Mouse (Mus musculus) G1E (cell line): ENCODE measurements around the gene Ccdc141. TPM values are rescaled to one million over a fixed set of nuclear protein-coding genes. Genes with fewer than 3 reads are reported as not detected.

Source experiments
- ATAC-seq: 2 replicates; pipeline ENCODE4 v1.8.0; 2016; ENCODE audit warnings: mild to moderate bottlenecking; ENCODE audit not compliant: insufficient number of reproducible peaks, poor library complexity, low FRiP score, severe bottlenecking; ENCODE audit errors: extremely low read depth
- DNase-seq: peaks from one replicate; pipeline ENCODE4 v3.0.0; 2012; ENCODE audit warnings: low spot score
- H3K27me3 ChIP-seq: 2 replicates; pipeline ENCODE4 v1.6.1; 2012; ENCODE audit warnings: mild to moderate bottlenecking, low read length, inconsistent platforms; ENCODE audit not compliant: insufficient read depth
- H3K36me3 ChIP-seq: replicated peaks from 2 replicates; pipeline ENCODE3; 2012; ENCODE audit warnings: mild to moderate bottlenecking, inconsistent platforms
- H3K4me1 ChIP-seq: 2 replicates; pipeline ENCODE4 v1.6.1; 2012; ENCODE audit warnings: low read depth, low read length, inconsistent platforms, mixed read lengths; ENCODE audit not compliant: insufficient read depth
- H3K4me3 ChIP-seq: 2 replicates; pipeline ENCODE4 v1.5.1; 2012; ENCODE audit warnings: low read depth, mild to moderate bottlenecking, inconsistent platforms, low read length, moderate library complexity, mixed read lengths
- H3K9me3 ChIP-seq: replicated peaks from 2 replicates; pipeline ENCODE4 v1.6.1; 2012; ENCODE audit warnings: inconsistent platforms
- CTCF ChIP-seq: IDR thresholded peaks from 2 replicates; pipeline ENCODE4 v1.5.1; 2012; ENCODE audit warnings: low read depth, low read length, inconsistent platforms, mixed read lengths
- GATA1 ChIP-seq: IDR thresholded peaks from 2 replicates; pipeline ENCODE4 v1.6.1; 2012; ENCODE audit warnings: borderline replicate concordance, low read length, inconsistent platforms, mixed read lengths
- GATA2 ChIP-seq: IDR thresholded peaks from 2 replicates; pipeline ENCODE4 v1.6.1; 2012; ENCODE audit warnings: low read depth, low read length, inconsistent platforms, borderline replicate concordance
- POLR2AphosphoS5 ChIP-seq: IDR thresholded peaks from 2 replicates; pipeline ENCODE4 v1.6.1; 2012; ENCODE audit warnings: low read depth, low read length, inconsistent platforms; ENCODE audit not compliant: insufficient replicate concordance
- TAL1 ChIP-seq: conservative IDR thresholded peaks from 2 replicates; pipeline ENCODE4 v1.6.1; 2012; ENCODE audit warnings: low read depth, low read length, inconsistent platforms, mixed read lengths
- polyA plus RNA-seq: library from polyadenylated mRNA; stranded (reverse); fragments of >175 nt; gene quantifications from 2 replicates; pipeline ENCODE4 v1.2.3, GENCODE M21; 2012
- total RNA-seq, 2 experiments: library from RNA; stranded (forward) in 1 of 2; stranded (reverse) in 1 of 2; fragments of 200-1000 nt in 1 of 2; fragments of >200 nt in 1 of 2; fragmentation: Nextera tagmentation in 1 of 2; gene quantifications; 2 replicates each; pipeline ENCODE4 v1.2.3; 2014 to 2017

Ccdc141 gene
- total and polyA plus RNA-seq, 3 experiments = 0.11 TPM; not detected in 2

DNA sequence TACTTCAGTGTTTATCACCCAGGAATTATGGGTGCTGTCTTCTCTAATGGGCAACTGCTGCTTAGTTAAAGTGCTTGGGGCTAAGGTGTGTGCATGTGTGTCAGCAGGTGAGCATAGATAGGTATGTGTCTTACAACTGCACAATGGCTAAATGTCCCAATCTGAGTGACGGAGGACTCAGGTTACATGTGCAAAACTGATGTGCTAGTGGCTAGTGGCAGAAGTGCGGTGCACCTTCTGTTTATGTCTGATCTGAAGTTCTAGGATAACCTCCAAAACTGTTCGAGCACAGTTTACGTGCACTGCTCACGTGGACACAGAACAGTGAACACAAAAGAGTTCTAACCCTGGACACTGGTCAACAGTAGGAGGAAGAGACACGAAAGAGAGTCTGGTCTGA, 203.9 kb downstream of the Ccdc141 start:
- Histone ChIP-seq H3K27me3 (no peaks in the 10 kb centered on the region; the same call in 1 of the 2 replicates), H3K36me3 (no peaks in the 10 kb centered on the region), H3K9me3 (peaks cover 30% of the 10 kb centered on the region), H3K4me3 (no peak overlapping the region), H3K4me1 (no peaks in the 10 kb centered on the region)
- TF ChIP-seq GATA2 (no peak), TAL1 (no peak), CTCF (no peak), GATA1 (no peak), POLR2AphosphoS5 (no peak)
- ATAC-seq (no peak), DNase-seq (no peak)

DNA sequence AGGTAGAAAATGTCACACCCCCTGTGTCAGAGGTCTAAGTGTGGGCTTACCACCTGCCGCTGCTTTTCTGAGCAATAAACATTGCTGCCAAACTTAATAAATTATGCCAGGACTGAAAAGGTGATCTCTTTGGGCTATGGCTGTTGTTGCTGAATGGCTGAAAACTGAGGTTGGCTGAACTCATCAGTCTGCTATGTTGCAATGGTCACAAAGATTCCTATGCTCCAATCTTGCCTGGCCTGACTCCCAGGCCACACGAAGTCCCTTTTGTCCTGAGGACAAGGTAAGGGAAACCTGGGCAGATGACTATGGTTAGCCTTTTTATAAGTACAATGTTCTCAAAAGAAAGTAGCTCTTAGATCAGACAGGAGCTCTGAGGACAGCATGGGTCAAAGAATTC, 204.4 kb downstream of the Ccdc141 start:
- ATAC-seq = no peak
- H3K9me3 ChIP-seq = peaks cover 30% of the 10 kb centered on the region
- no peaks in the 10 kb centered on the region for H3K36me3 ChIP-seq
- H3K4me3 ChIP-seq = no peak overlapping the region
- DNase-seq = no peak
- no peaks in the 10 kb centered on the region; the same call in 1 of the 2 replicates for H3K27me3 ChIP-seq
- no peak for TF ChIP-seq CTCF
- no peak for TF ChIP-seq GATA2
- no peak for TF ChIP-seq TAL1
- TF ChIP-seq POLR2AphosphoS5 = no peak
- no peak for TF ChIP-seq GATA1
- no peaks in the 10 kb centered on the region for H3K4me1 ChIP-seq

DNA sequence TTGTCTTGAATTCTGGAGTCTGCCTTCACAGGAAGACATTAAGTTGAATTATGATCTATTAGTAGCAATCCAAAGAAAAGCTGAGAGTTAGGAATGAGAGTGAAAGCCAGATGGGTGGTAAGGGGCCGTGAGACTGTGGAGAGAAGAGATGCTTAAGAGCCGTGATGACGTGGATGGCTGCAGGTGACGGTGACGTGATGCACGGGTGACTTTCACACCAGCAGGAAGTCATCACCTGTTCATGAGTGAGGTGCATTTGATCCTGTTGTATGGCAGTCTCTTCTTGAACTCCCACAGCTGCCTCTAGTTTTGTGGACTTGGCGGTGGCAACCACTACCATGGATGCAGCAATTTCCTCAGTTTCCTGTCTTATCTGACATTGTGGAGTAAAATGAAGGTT, 204.9 kb downstream of the Ccdc141 start:
- no peak for DNase-seq
- TF ChIP-seq GATA1 (no peak), GATA2 (no peak), CTCF (no peak), POLR2AphosphoS5 (no peak), TAL1 (no peak)
- no peaks in the 10 kb centered on the region for H3K4me1 ChIP-seq
- H3K4me3 ChIP-seq = no peak overlapping the region
- H3K36me3 ChIP-seq = no peaks in the 10 kb centered on the region
- H3K27me3 ChIP-seq = no peaks in the 10 kb centered on the region; the same call in 1 of the 2 replicates
- ATAC-seq = no peak
- peaks cover 30% of the 10 kb centered on the region for H3K9me3 ChIP-seq

DNA sequence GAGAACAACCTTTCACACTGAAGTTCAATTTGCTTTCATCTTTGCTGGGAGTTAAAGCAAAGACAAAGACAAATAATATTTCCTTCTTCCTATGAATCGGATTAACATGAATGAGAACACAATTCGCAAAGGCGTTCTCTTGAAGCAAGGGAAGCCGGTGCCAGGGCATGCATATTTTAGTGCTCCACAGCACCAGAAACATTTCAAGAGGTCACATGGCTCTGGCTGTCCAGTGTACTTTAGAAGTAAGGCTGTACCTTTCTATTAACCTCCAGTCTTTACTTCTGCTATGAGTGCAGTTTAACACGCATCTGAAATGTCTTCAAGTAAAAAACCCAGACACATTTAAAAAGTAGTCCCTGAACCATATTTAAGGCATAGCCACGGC, 208.4 kb downstream of the Ccdc141 start:
- Histone ChIP-seq H3K4me1 (no peaks in the 10 kb centered on the region), H3K36me3 (no peaks in the 10 kb centered on the region), H3K9me3 (peaks cover 14% of the 10 kb centered on the region), H3K27me3 (no peaks in the 10 kb centered on the region), H3K4me3 (no peak overlapping the region)
- DNase-seq = no peak
- ATAC-seq = no peak
- TF ChIP-seq CTCF (no peak), TAL1 (no peak), POLR2AphosphoS5 (no peak)

DNA sequence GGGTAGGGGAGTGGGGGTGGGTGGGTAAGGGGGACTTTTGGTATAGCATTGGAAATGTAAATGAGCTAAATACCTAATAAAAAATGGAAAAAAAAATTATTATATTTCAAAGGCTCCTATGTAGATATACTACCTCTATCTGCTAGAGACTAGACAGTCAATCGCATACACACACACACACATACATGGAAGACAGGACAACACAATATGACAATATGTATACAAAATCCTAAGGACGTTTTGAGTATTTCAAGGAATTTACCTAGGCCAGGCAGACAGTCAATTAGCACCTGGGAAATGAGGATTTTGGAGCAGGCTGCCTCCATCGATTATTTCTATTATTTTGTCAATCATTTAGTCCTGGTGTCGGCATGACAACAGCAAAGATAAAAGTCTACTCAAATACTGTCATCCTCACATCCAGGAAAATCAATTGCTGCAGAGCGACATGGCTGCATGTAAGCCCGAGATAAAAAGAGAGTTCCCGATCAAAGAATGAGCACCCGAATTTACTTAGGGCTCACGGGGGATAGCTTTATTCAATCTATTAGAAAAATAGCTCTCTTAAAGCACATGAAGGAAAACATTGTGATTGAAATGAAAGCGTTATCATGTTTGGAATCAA, 208.9 kb downstream of the Ccdc141 start:
- DNase-seq (no peak), ATAC-seq (no peak)
- no peaks in the 10 kb centered on the region for H3K27me3 ChIP-seq
- no peaks in the 10 kb centered on the region for H3K4me1 ChIP-seq
- no peak overlapping the region for H3K4me3 ChIP-seq
- peaks cover 11% of the 10 kb centered on the region for H3K9me3 ChIP-seq
- TF ChIP-seq CTCF (no peak), GATA1 (no peak), POLR2AphosphoS5 (no peak), GATA2 (no peak), TAL1 (no peak)
- no peaks in the 10 kb centered on the region for H3K36me3 ChIP-seq

Other genes starting within 250 kb of the Ccdc141 start
- gene Ttn, start 188.1 kb downstream of the Ccdc141 start, total RNA-seq (2014; fragmentation: Nextera tagmentation) = not detected in 2 replicates
- gene Ttn, start 188.1 kb downstream of the Ccdc141 start, total RNA-seq (2017) = 0.22 and 0.29 TPM in 2 replicates
- gene Ttn, start 188.1 kb downstream of the Ccdc141 start, polyA plus RNA-seq = under 0.01 TPM in 1 of 2 replicates, not detected in the other
- gene Sestd1, start 110.0 kb upstream of the Ccdc141 start, total RNA-seq (2014; fragmentation: Nextera tagmentation) = not detected in 2 replicates
- gene Sestd1, start 110.0 kb upstream of the Ccdc141 start, total RNA-seq (2017) = 0.17 and 0.22 TPM in 2 replicates
- gene Sestd1, start 110.0 kb upstream of the Ccdc141 start, polyA plus RNA-seq = 0.02 TPM in 1 of 2 replicates, not detected in the other